Mouse (Mus musculus) kidney, embryonic 15.5 days (tissue): ENCODE measurements around the gene Myh9. TPM values are rescaled to one million over a fixed set of nuclear protein-coding genes. Genes with fewer than 3 reads are reported as not detected.
"Not testable (repeated sequence)": the region's sequence is repeated elsewhere in the genome, so short reads cannot be mapped to it uniquely, and the experiment has no call there.

Experiments used
- ATAC-seq: fragments of 200-750 bp; cut with Nextera tagmentation; replicated peaks from 2 replicates; pipeline ENCODE4 v1.8.0; 2017; ENCODE audit warnings: moderate TSS enrichment; ENCODE audit not compliant: low FRiP score
- H3K27ac ChIP-seq: fragments of 300-500 bp; sonication (generic); 2 replicates; pipeline ENCODE4 v1.5.1; 2015; ENCODE audit warnings: mild to moderate bottlenecking, inconsistent platforms
- H3K27me3 ChIP-seq: fragments of 300-500 bp; sonication (generic); 2 replicates; pipeline ENCODE4 v1.6.1; 2015; ENCODE audit warnings: inconsistent platforms
- H3K36me3 ChIP-seq: fragments of 300-500 bp; sonication (generic); 2 replicates; pipeline ENCODE4 v1.6.1; 2015; ENCODE audit warnings: inconsistent platforms
- H3K4me1 ChIP-seq: fragments of 300-500 bp; sonication (generic); 2 replicates; pipeline ENCODE4 v1.6.1; 2015; ENCODE audit warnings: inconsistent platforms
- H3K4me2 ChIP-seq: fragments of 300-500 bp; sonication (generic); 2 replicates; pipeline ENCODE4 v1.6.1; 2015; ENCODE audit warnings: moderate library complexity, mild to moderate bottlenecking, inconsistent platforms
- H3K4me3 ChIP-seq: fragments of 300-500 bp; sonication (generic); replicated peaks from 2 replicates; pipeline ENCODE4 v1.5.1; 2015; ENCODE audit warnings: mild to moderate bottlenecking, inconsistent platforms
- H3K9ac ChIP-seq: fragments of 300-500 bp; sonication (generic); 2 replicates; pipeline ENCODE4 v1.6.1; 2015; ENCODE audit warnings: mild to moderate bottlenecking, inconsistent platforms
- H3K9me3 ChIP-seq: fragments of 300-500 bp; sonication (generic); replicated peaks from 2 replicates; pipeline ENCODE4 v1.6.1; 2016; ENCODE audit warnings: inconsistent platforms
- WGBS: fragments of 180-500 bp; shearing (Covaris S2); methylation state at CpG from one replicate; pipeline ENCODE4 v1.1.7; 2015; ENCODE audit warnings: mixed read lengths; 5-methylcytosine and 5-hydroxymethylcytosine counted together
- polyA plus RNA-seq: library from polyadenylated mRNA; unstranded; fragments of >200 nt; fragmentation: Nextera tagmentation; extraction: Ambion mirVana; gene quantifications from 2 replicates; pipeline ENCODE4 v1.2.1, GENCODE M21; 2015

The Myh9 gene
- polyA plus RNA-seq, 1 experiment from 2014 or later, result 60.2 TPM

DNA sequence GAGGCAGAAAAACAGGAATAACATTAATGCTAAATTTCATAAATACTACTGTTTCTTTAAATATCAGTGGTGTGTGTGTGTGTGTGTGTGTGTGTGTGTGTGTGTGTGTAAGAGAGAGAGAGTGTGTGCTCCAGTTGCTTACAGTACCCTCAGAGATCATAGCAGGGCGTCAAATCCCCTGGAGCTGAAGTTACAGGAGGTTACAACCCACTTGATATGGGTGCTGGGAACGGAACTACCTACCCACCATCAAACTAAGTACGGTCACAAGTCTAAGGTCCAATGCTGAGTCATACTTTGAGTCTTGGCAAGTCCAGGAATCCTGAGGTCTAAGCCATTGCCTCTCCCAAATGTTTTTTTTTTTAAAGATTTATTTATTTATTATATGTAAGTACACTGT lies 114.2 kb downstream of the Myh9 start:
- WGBS, result 89% methylated on average over 3 of the region's 3 CpGs
- not testable (repeated sequence) for H3K4me1 ChIP-seq, H3K36me3 ChIP-seq, H3K9ac ChIP-seq, ATAC-seq, H3K9me3 ChIP-seq, H3K27ac ChIP-seq, H3K4me2 ChIP-seq, H3K27me3 ChIP-seq, H3K4me3 ChIP-seq

DNA sequence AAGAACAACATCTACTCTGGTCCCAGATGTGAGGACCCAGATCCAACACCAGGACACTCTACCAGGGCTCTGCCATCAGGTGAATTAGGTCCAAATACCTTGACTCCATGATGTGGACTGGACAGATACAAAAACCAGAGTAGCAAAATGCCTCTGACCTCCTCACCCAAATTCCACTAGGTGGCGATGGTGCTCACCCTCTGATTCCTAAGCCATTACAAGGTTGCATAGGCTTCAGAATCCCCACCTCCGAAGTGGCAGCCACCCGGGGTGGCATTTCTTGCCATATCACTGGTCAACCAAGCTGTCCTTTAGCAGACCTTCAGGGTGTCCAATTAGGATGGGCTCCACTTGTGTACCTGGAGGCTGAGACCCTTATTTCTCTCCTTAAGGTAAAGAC lies 114.8 kb downstream of the Myh9 start:
- not testable (repeated sequence) for H3K4me1 ChIP-seq

DNA sequence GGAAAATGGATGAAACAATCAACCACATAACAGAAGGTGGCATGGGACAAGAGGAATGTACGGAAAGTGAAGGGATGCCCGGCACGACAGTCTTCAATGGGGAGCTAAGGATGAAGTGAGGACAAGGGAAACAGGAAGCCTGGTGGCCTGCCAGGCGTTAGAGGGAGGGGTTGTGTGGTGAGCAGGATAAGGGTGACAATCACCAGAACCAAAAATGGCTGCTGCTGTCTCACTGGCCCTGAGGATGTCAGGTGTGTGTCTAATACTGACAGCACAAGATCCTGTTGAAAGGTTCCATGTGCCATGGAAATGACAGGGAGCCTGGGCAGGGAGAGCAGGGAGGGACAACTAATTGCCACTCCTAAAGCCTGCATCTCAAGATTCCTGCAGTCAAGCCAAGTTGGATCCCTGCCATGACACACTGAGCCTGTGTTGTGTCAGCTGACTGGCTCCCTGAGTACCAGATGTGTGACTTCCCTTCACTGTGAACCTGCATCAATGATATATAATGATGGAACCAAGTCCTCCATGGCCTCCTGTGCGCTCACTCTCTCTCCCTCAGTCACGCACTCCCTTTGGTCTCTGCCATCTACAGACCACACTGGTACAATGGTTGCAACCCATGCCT lies 116.5 kb downstream of the Myh9 start:
- H3K27me3 ChIP-seq, H3K4me1 ChIP-seq, H3K4me2 ChIP-seq, H3K36me3 ChIP-seq, H3K9ac ChIP-seq, H3K27ac ChIP-seq, H3K9me3 ChIP-seq, H3K4me3 ChIP-seq, ATAC-seq: not testable (repeated sequence)
- WGBS, result 75% methylated on average over 6 of the region's 6 CpGs

More for the DNA sequence above, 114.8 kb downstream of the Myh9 start:
- H3K27me3 ChIP-seq, H3K4me2 ChIP-seq, H3K9me3 ChIP-seq, H3K4me3 ChIP-seq, H3K9ac ChIP-seq, H3K27ac ChIP-seq, H3K36me3 ChIP-seq: not testable (repeated sequence)
- WGBS, result 4% methylated on average over 3 of the region's 3 CpGs
- 0 out of 2 replicates have a peak, but pooled peaks have one; percentile 18 for ATAC-seq

DNA sequence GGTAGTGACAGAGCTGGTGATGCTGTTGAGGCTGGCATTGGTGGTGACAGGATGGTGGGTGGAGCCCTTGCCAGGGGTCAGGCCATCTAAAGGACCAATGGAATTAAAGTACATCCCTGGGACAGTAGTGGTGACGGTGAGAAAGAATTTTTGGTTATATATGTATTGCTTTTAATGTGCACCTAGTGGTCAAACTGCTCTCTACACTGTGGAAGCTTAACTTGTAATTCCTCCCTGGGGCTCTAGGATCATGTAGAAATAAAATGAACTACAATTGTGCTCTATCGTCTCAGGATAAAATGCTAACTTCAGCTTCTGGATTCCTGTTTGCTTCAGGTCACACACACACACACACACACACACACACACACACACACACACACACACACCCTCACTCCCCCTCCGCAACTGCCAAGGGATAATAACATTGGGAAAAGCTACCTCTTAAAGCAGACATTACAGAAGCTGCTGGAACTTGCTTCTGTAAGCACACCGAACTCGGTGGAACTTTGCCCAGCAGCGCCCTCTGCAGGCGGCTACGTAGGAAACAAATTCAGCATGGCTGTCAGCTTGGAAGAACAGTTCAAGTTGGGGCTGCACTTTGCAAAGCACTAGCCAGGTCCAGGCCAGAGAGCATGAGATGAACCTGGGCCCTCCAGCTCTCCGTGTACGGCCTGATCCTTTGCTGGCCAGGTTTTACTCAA lies 117.6 kb downstream of the Myh9 start:
- H3K4me1 ChIP-seq, H3K36me3 ChIP-seq, H3K27ac ChIP-seq, H3K4me2 ChIP-seq, H3K4me3 ChIP-seq, ATAC-seq, H3K9ac ChIP-seq, H3K27me3 ChIP-seq, H3K9me3 ChIP-seq: not testable (repeated sequence)
- 20% methylated on average over 2 of the region's 10 CpGs for WGBS

DNA sequence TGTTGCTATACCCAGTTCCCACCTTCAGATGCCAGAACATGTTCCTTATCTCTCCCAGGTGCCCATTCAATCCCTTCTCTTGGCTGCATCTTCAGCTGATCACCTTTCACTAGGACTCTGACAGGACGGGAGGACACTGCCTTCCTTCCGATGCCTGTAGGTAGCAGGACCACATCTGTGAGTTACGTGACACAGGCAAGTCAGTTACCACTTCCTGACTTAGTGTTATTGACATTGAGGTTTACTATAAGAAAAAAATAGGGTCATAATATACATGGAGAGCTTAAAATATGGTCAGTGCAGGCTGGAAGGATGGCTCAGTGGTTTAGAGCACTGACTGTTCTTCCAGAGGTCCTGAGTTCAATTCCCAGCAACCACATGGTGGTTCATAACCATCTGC lies 120.5 kb downstream of the Myh9 start:
- not testable (repeated sequence) for H3K27me3 ChIP-seq, H3K4me2 ChIP-seq, H3K9me3 ChIP-seq, H3K4me3 ChIP-seq, H3K27ac ChIP-seq, ATAC-seq, H3K4me1 ChIP-seq, H3K36me3 ChIP-seq, H3K9ac ChIP-seq
- no CpG with 5 or more reads among the region's 3 CpGs for WGBS

DNA sequence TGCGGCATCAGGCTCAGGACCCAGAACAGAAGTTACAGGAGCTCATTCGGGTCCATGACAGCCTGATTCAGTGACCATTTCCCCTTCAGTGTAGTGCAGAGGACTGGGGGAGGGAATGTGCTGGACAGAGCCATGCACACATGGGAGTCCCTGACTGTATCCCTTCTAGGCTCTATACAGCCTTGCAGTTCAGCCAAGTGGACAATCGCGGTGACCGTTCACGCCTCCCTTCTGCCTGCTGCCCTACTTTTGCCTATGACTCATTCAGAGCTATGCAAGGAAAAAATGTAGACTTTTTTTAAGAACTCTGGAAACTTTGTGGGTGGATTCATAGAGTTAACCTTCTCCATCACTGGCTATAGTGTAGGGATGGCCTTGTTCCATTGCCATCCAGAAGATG lies 123.7 kb downstream of the Myh9 start:
- ATAC-seq, H3K36me3 ChIP-seq, H3K27me3 ChIP-seq, H3K4me1 ChIP-seq, H3K27ac ChIP-seq, H3K9me3 ChIP-seq, H3K4me2 ChIP-seq, H3K9ac ChIP-seq, H3K4me3 ChIP-seq: not testable (repeated sequence)
- WGBS, result 40% methylated on average over 2 of the region's 6 CpGs

Other genes starting within 250 kb of the Myh9 start
- gene Apol10b, start 246.1 kb downstream of the Myh9 start, polyA plus RNA-seq, result 0.12 and 0.23 TPM in 2 replicates
- gene Gm36245, start 242.9 kb downstream of the Myh9 start, polyA plus RNA-seq, result not detected in 2 replicates
- gene Apol11b, start 198.9 kb downstream of the Myh9 start, polyA plus RNA-seq, result 0.08 and 0.19 TPM in 2 replicates
- 0.12 TPM in 1 of 2 replicates, not detected in the other for gene Apol7e, start 143.3 kb downstream of the Myh9 start, polyA plus RNA-seq
- gene Apol9b, start 113.1 kb downstream of the Myh9 start, polyA plus RNA-seq, result not detected in 2 replicates
- 0.26 and 0.45 TPM in 2 replicates for gene Apol8, start 85.2 kb downstream of the Myh9 start, polyA plus RNA-seq
- 240 and 253 TPM in 2 replicates for gene Txn2, start 86.8 kb upstream of the Myh9 start, polyA plus RNA-seq
- 4.6 and 5.6 TPM in 2 replicates for gene Foxred2, start 114.5 kb upstream of the Myh9 start, polyA plus RNA-seq
- gene Eif3d, start 128.6 kb upstream of the Myh9 start, polyA plus RNA-seq, result 210 and 223 TPM in 2 replicates